Mouse (Mus musculus) G1E (cell line): Measurements from ENCODE around the gene Ccdc82.

ENCODE experiments used
- CTCF ChIP-seq: IDR thresholded peaks from 2 replicates; pipeline ENCODE4 v1.5.1; 2012; ENCODE audit warnings: low read depth, low read length, inconsistent platforms, mixed read lengths
- GATA1 ChIP-seq: IDR thresholded peaks from 2 replicates; pipeline ENCODE4 v1.6.1; 2012; ENCODE audit warnings: borderline replicate concordance, low read length, inconsistent platforms, mixed read lengths

GRCm38 (mm10) chr9:13251251-13251650 lies 4.5 kb downstream of the Ccdc82 start:
- no peak for TF ChIP-seq CTCF
- no peak for TF ChIP-seq GATA1
